15 mouse cellular contexts compared by ENCODE assay signal in the genomic region with DNA sequence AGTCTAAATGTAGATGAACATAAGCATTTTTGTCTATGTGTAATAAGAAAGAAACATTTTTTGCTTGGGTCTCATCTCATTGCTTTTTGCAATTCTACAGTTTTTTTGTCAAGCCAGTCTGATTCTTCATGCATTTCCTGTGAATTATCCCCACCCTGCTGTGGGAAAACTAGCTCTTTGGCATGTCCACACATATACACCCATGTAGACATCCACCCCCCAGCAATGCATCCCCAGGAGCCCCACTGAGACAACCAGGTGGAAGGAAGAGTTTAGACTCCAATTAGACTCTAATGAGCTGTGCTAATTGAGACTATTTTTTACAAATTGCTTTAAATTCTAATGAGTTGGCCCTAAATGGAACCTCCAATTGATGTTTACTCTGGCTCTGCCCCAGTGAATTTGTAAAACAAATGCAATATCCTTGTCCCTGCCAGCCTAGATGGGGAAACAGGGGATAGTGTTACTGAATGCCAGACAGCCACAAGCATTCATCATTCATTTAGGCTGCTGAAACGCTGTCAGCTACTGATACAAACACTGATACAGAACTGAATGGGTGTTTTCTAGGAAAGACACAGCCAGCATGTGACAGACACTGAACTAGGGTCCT.
DNase-seq lines count a peak whose midpoint lies in the region; ATAC-seq lines count a peak whose summit lies in the region.
"Had no signal": no experiment of that assay in that cellular context is flagged by ENCODE, and none has a peak within 500 bp of the region (broad histone marks: within the 10 kb centered on the region; RNA-seq: fewer than 3 reads in every experiment).

No protein-coding gene starts in this region.

- WGBS in hindbrain, embryonic 14.5 days: 27% methylated on average over 1 of the region's 1 CpGs
- 32% methylated on average over 1 of the region's 1 CpGs for WGBS in intestine, embryonic 16.5 days

- H3K4me2 ChIP-seq in hindbrain, embryonic 14.5 days (replicated peaks): no peak overlapping the region
- H3K4me2 ChIP-seq in intestine, embryonic 16.5 days (ENCODE audit: low read depth, low read length): no peak overlapping the region
- H3K4me2 ChIP-seq: midbrain, embryonic 11.5 days had no signal

- H3K27me3 ChIP-seq in hindbrain, embryonic 14.5 days (ENCODE audit: control insufficient read depth, insufficient read depth, low read length): no peaks in the 10 kb centered on the region
- H3K27me3 ChIP-seq in intestine, embryonic 16.5 days (replicated peaks; ENCODE audit: control insufficient read depth, insufficient read depth, low read length): no peaks in the 10 kb centered on the region
- H3K27me3 ChIP-seq: Patski had no signal

- 0 out of 2 replicates have a peak, but pooled peaks cover 5% of the 10 kb centered on the region for H3K4me1 ChIP-seq in hindbrain, embryonic 14.5 days (replicated peaks; ENCODE audit: control insufficient read depth, insufficient read depth, low read length)
- no peaks in the 10 kb centered on the region for H3K4me1 ChIP-seq in intestine, embryonic 16.5 days (ENCODE audit: control insufficient read depth, insufficient read depth, low read length)

- ATAC-seq in frontal cortex, adult (ENCODE audit: low TSS enrichment): peak; percentile 23; the same call in 1 of the 2 replicates
- peak; percentile 75 for ATAC-seq in hindbrain, embryonic 14.5 days (ENCODE audit: low FRiP score)
- ATAC-seq in intestine, embryonic 16.5 days: no peak
- ATAC-seq: Patski had no signal

- H3K9ac ChIP-seq in hindbrain, embryonic 14.5 days: no peak overlapping the region
- no peak overlapping the region for H3K9ac ChIP-seq in intestine, embryonic 16.5 days (ENCODE audit: low read depth, low read length)

- H3K27ac ChIP-seq in hindbrain, embryonic 14.5 days: no peak overlapping the region
- H3K27ac ChIP-seq in intestine, embryonic 16.5 days (ENCODE audit: low read length): no peak overlapping the region
- H3K27ac ChIP-seq: layer of hippocampus, adult 2 months had no signal

- H3K36me3 ChIP-seq in hindbrain, embryonic 14.5 days (replicated peaks; ENCODE audit: control insufficient read depth, insufficient read depth): no peaks in the 10 kb centered on the region
- no peaks in the 10 kb centered on the region for H3K36me3 ChIP-seq in intestine, embryonic 16.5 days (ENCODE audit: control insufficient read depth, insufficient read depth, low read length)

- no peak for DNase-seq in frontal cortex, postnatal 25 days (ENCODE audit: low spot score in 2 of 2)
- peak; percentile 9 for DNase-seq in right cerebral cortex, adult 18-20 months
- no peak for DNase-seq in right cerebral cortex, postnatal 14 days
- DNase-seq in hindbrain, embryonic 14.5 days (ENCODE audit: low spot score): peak; percentile 49
- DNase-seq in telencephalon, adult 2 months (ENCODE audit: low read depth, low spot score): peak; percentile 2
- no peak for DNase-seq in urinary bladder, postnatal 25 days (ENCODE audit: low spot score)
- DNase-seq: adrenal gland, postnatal 14 days; cerebellum, adult 11-12 months; heart, postnatal 14 days; kidney, adult 2 months had no signal

- H3K9me3 ChIP-seq in hindbrain, embryonic 14.5 days (ENCODE audit: control insufficient read depth, low read length): no peaks in the 10 kb centered on the region
- no peaks in the 10 kb centered on the region for H3K9me3 ChIP-seq in intestine, embryonic 16.5 days (ENCODE audit: control insufficient read depth, low read length)

- no peak overlapping the region for H3K4me3 ChIP-seq in hindbrain, embryonic 14.5 days (replicated peaks; ENCODE audit: low read length)
- H3K4me3 ChIP-seq in intestine, embryonic 16.5 days (ENCODE audit: low read length): no peak overlapping the region
- H3K4me3 ChIP-seq: layer of hippocampus, adult 2 months had no signal

Comparison
In these comparisons a context has a peak if more than half of its experiments do, and no peak if none do; other contexts are left out.
1. DNase-seq: peak in right cerebral cortex, adult 18-20 months (single experiment), hindbrain, embryonic 14.5 days (single experiment) and telencephalon, adult 2 months (single experiment); none in frontal cortex, postnatal 25 days (0 of 2), right cerebral cortex, postnatal 14 days (single experiment) and urinary bladder, postnatal 25 days (single experiment).